Mouse (Mus musculus): ENCODE results near the gene Ssc4d. TPM values are rescaled to one million over a fixed set of nuclear protein-coding genes. Genes with fewer than 3 reads are reported as not detected.
A peak's percentile ranks its signal among the peaks of the same experiment; 100 is the strongest.

Gene Ssc4d
- polyA plus RNA-seq, 1 experiment from 2014 or later: 1.0 TPM

DNA sequence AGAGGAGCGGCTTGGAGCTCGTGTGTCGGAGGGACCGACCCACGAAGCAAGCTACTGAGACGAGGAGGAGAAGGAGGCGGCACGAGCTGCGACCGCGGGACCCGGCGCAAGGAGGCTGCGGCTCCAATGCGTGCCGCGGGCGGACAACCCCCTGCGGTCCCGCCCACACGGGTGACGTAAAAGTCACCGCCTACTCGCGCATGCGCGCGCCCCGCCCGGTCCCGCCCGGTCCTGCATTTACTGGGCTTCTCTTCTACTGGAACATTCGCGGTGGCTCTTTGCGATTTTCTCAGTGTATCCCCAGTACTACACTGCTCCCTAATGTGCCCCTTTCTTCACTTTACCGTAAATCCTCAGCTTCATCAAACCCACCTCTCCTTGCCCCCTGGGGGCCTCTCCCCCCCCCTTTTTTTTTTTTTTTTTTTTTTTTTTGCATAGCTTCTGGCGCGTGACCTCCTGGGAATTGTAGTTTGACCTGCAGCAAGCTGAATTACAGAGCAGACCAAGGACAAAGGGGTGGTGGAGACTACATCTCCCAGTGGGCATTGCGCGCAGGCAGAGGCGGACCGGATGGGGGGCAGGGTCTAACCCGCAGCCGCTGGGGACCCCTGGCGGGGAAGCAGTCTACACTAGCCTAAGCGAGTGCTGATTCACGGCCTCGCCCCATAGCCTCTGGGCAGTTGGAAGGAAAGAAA, 39.7 kb downstream of the Ssc4d start, which contains the start of gene Ywhag:
TSS of gene Ywhag (minus strand) at position 136 of the 695 bp plus-strand sequence.
- Histone ChIP-seq H3K27ac (peak within 1 kb of the TSS; percentile 99), H3K36me3 (peaks cover 26% of the 10 kb centered on the region), H3K4me1 (replicated peaks) (peaks cover 40% of the 10 kb centered on the region), H3K9ac (replicated peaks) (peak within 1 kb of the TSS; percentile 98), H3K9me3 (no peaks in the 10 kb centered on the region), H3K4me2 (replicated peaks) (peak within 1 kb of the TSS; percentile 67), H3K4me3 (replicated peaks) (peak within 1 kb of the TSS; percentile 92), H3K27me3 (no peaks in the 10 kb centered on the region)
- ATAC-seq: peak; percentile 97
- under 1% methylated on average over 48 of the region's 48 CpGs for WGBS

DNA sequence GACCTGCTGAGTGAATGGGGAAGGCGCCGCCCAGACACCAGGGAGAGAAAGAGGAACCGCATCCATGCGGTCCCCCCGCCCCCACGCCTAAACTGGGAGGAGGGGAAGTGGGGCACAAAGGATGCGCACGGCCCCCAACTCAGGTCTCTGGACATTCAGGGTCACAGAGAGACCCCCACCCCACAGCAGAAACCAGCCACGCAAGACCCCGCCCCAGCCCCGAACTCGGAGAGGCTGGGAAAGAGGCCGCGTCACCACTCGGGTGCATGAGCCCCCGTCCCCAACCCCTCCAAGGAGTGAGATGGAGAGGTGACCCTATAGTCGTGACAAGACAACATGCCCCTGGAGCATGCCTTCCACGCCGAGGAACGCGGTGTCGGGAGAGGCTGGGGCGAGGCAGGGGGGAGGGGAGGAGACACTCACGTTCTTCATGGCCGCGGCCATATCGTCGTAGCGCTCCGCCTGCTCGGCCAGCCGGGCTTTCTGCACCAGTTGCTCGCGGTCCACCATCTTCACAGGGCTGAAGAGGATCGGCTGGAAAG, 40.4 kb downstream of the Ssc4d start:
- WGBS: 2% methylated on average over 33 of the region's 35 CpGs

DNA sequence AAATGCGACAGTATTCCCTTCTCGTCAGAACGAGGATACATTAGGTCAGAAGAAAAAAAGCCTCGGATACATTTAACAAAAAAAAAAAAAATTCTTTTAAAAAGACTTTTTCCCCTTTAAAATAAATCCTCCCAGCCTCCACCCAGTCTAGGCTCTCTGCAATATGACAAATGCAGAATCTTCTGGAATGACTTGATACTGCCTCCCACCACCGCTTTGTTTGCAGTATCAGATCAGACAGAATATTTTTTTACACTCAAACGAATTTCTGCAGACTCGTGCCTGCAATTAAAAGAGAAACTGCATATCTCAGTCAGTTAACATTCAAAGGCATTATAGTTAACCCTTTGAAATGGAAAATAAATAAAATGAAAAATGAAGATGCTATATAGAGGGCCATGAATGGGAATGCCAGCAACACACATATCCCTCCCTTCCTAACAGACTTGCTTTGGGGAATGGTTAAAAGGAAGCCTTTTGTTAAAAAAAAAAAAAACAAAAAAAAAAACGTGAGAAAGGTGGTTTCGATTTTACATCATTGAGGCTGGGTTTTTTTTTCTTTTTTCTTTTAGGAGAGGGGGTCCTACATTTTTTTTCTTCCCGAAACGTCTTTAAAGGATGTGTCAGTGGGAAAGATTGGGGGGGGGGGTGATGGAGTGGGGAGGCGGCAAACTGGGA, 41.0 kb downstream of the Ssc4d start:
- Histone ChIP-seq H3K4me1 (replicated peaks) (peaks cover 51% of the 10 kb centered on the region), H3K4me3 (replicated peaks) (peak overlapping the region; percentile 92), H3K36me3 (peaks cover 38% of the 10 kb centered on the region), H3K9me3 (no peaks in the 10 kb centered on the region), H3K4me2 (replicated peaks) (peak overlapping the region; percentile 67), H3K27me3 (no peaks in the 10 kb centered on the region), H3K27ac (peak overlapping the region; percentile 99), H3K9ac (replicated peaks) (peak overlapping the region; percentile 98)
- WGBS: 13% methylated on average over 12 of the region's 12 CpGs
- no peak for ATAC-seq

More for the DNA sequence above, 40.4 kb downstream of the Ssc4d start:
- ATAC-seq: peak; percentile 76
- Histone ChIP-seq H3K4me3 (replicated peaks) (peak overlapping the region; percentile 92), H3K9me3 (no peaks in the 10 kb centered on the region), H3K4me1 (replicated peaks) (peaks cover 46% of the 10 kb centered on the region), H3K27ac (peak overlapping the region; percentile 99), H3K4me2 (replicated peaks) (peak overlapping the region; percentile 67), H3K27me3 (no peaks in the 10 kb centered on the region), H3K9ac (replicated peaks) (peak overlapping the region; percentile 98), H3K36me3 (peaks cover 33% of the 10 kb centered on the region)

DNA sequence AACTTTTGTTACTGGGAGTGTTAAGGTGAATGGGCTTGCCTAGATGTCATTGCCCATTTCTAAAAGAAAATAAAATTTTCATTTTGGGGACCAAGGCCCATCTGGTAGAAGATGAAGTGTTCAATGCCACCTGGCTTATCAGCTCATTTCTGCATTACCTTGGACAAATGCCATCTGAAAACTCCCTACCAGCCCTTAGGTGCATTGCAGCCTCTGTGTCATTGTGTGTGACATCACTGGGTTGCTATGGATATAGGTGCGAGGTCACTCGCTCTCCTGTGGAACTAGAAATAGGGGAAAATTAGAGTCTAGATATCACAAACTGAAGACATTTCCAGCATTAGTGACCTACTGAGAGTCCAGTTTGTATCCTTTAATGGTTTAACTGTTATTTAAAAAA, 42.0 kb downstream of the Ssc4d start:
- Histone ChIP-seq H3K4me1 (replicated peaks) (peaks cover 58% of the 10 kb centered on the region), H3K9ac (replicated peaks) (peak overlapping the region; percentile 49), H3K36me3 (peaks cover 47% of the 10 kb centered on the region), H3K9me3 (no peaks in the 10 kb centered on the region), H3K27ac (no peak overlapping the region), H3K4me3 (replicated peaks) (peak overlapping the region; percentile 92), H3K27me3 (no peaks in the 10 kb centered on the region), H3K4me2 (replicated peaks) (peak overlapping the region; percentile 67)
- 70% methylated on average over 2 of the region's 2 CpGs for WGBS
- ATAC-seq: no peak

DNA sequence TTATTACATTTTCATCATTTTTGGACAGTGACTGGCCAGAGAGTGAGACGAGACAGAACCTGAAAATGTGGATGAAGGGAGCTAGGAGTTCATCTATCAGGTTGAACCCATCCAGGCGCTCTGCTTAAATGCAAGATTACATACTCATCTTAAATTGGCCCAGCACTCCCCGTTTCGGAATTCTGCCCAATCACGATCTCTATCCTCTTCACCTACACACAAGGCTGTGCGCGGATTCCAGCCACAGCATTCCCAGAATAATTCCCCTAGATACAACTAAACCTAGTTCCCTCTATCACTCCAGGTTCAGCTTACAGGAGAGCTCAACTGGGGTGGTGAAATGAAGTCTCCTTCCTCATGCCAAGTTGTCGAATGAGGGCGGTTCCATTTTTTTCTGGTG, 42.8 kb downstream of the Ssc4d start:
- 93% methylated on average over 9 of the region's 9 CpGs for WGBS
- no peak for ATAC-seq

DNA sequence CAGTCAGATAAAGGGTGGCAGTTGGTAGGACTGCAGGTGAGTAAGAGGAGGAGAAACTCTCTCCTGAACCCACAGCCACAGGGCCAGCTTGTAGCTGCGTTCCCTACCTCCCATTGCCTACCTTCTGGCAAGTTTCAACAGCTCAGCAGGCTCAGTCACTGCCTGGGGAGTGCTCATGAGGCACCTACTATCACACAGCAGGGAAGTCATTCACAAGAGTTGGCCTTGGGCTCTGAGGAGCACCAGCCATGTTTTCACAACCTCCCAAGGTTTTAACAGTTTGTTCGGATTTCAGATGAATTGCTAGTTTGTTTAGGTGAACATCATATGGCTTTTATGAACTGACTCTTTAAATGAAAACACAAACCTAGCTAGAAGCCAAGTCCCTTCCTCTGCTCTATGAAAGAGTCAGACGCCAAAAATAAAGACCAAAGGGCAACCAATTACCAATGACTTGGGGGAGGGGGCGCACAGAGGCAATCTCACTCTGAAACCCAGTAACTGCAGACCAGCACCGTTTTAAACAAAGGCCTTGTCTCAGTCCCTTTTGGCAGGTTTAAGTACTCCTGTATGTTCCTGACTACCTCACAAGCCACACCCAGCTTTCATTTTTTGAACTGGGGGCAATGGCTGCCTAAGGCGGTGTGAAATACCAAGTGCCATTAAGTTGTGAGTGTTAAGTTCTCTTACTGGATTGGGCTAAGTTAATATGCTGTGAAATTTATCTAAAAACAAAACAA, 44.5 kb downstream of the Ssc4d start:
- Histone ChIP-seq H3K4me1 (replicated peaks) (peaks cover 72% of the 10 kb centered on the region), H3K36me3 (peaks cover 66% of the 10 kb centered on the region), H3K9ac (replicated peaks) (no peak overlapping the region), H3K9me3 (no peaks in the 10 kb centered on the region), H3K4me3 (replicated peaks) (no peak overlapping the region), H3K27ac (no peak overlapping the region), H3K27me3 (no peaks in the 10 kb centered on the region), H3K4me2 (replicated peaks) (no peak overlapping the region)
- WGBS: 81% methylated on average over 6 of the region's 6 CpGs
- ATAC-seq: no peak

More for the DNA sequence above, 42.8 kb downstream of the Ssc4d start:
- Histone ChIP-seq H3K36me3 (peaks cover 55% of the 10 kb centered on the region), H3K4me3 (replicated peaks) (peak overlapping the region; percentile 92), H3K4me1 (replicated peaks) (peaks cover 66% of the 10 kb centered on the region), H3K27me3 (no peaks in the 10 kb centered on the region), H3K4me2 (replicated peaks) (peak overlapping the region; percentile 67), H3K9ac (replicated peaks) (peak overlapping the region; percentile 17; the same call in 1 of the 2 replicates), H3K27ac (no peak overlapping the region), H3K9me3 (no peaks in the 10 kb centered on the region)

DNA sequence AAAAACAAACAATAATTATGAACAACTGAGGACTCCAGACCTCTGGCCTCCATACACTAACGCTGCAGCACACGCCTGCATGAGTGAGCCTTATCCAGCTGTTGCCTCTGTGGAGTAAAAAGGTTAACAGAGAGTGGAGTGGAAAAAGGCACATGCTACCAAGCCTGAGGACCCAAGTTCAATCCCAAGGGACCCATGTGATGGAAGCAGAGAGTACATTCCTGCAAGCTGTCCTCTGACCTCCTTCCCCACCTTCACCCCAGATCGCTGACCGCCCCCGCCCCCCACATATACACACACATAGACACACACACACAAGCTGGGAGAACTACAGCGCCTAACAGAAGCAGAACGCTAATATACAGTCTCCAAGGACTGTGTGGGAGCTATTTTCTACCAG, 50.4 kb downstream of the Ssc4d start:
- Histone ChIP-seq H3K4me3 (replicated peaks) (no peak overlapping the region), H3K27ac (no peak overlapping the region), H3K36me3 (peaks cover 83% of the 10 kb centered on the region), H3K9me3 (no peaks in the 10 kb centered on the region), H3K4me2 (replicated peaks) (no peak overlapping the region), H3K27me3 (no peaks in the 10 kb centered on the region), H3K4me1 (replicated peaks) (peaks cover 49% of the 10 kb centered on the region), H3K9ac (replicated peaks) (no peak overlapping the region)
- no peak for ATAC-seq
- WGBS: 95% methylated on average over 7 of the region's 7 CpGs

DNA sequence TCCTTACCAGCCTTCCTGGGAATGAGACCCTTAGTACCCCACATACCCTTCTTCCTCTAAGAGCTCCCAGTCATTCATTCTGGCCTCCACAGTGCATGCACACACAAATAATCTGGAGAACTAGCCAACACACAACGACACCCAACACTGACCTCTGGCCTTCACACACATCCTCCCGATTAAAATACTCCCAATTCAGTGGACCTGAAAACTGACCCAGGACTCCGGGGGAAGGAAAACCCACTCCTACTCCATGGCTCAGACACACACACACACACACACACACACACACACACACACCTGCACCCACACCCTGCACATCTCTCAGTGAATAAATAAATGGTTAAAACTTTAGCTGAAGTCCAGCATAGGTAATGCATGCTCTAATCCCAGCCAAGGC, 54.4 kb downstream of the Ssc4d start:
- peaks cover 18% of the 10 kb centered on the region for H3K4me1 ChIP-seq (replicated peaks)
- H3K9me3 ChIP-seq: no peaks in the 10 kb centered on the region
- WGBS: 95% methylated on average over 3 of the region's 3 CpGs
- H3K36me3 ChIP-seq: peaks cover 87% of the 10 kb centered on the region
- H3K4me2 ChIP-seq (replicated peaks): no peak overlapping the region
- H3K27me3 ChIP-seq: no peaks in the 10 kb centered on the region
- H3K27ac ChIP-seq: no peak overlapping the region
- no peak for ATAC-seq
- no peak overlapping the region for H3K9ac ChIP-seq (replicated peaks)
- no peak overlapping the region for H3K4me3 ChIP-seq (replicated peaks)

DNA sequence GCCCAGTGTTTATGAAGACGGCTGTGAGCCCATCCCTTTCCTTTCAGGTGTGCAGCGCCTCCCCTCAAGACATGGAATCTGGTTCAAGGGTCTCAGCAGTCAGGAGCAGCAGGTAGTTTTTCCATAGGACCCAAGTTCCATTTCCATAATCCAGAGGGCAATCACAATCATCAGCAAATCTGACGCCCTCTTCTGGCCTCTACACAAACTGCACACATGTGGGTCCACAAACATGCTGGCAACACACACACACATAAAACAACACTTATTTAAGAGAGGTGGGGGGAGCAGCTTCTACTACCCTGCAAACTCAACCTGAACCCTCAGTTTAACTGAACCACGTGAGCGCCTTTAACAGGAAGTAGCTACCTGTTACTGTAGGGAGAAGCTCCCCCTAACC, 55.7 kb downstream of the Ssc4d start:
- H3K4me3 ChIP-seq (replicated peaks): no peak overlapping the region
- 93% methylated on average over 5 of the region's 5 CpGs for WGBS
- H3K27ac ChIP-seq: no peak overlapping the region
- H3K27me3 ChIP-seq: no peaks in the 10 kb centered on the region
- H3K4me2 ChIP-seq (replicated peaks): no peak overlapping the region
- H3K36me3 ChIP-seq: peaks cover 93% of the 10 kb centered on the region
- H3K9ac ChIP-seq (replicated peaks): no peak overlapping the region
- ATAC-seq: no peak
- H3K4me1 ChIP-seq (replicated peaks): peaks cover 14% of the 10 kb centered on the region; the same call in 1 of the 2 replicates
- H3K9me3 ChIP-seq: no peaks in the 10 kb centered on the region

DNA sequence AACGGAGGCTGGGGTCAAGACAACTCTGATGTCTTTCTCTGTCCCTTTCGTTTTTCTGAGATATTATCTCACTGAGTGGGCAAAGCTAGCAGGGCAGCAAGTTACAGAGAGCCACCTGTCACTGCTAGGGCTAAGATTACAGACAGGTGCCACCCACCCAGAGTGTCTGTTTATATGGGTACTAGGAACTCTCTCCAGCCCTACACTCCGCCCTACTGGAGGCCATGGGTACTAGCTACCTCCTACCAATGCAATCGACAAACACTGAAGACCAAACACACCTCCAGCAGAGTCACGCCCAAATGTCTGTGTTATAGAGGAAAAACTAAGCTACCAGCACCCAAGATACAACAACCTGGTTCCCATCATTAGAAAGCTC, 56.3 kb downstream of the Ssc4d start:
- peaks cover 95% of the 10 kb centered on the region for H3K36me3 ChIP-seq
- H3K9me3 ChIP-seq: no peaks in the 10 kb centered on the region
- H3K4me3 ChIP-seq (replicated peaks): no peak overlapping the region
- no peak overlapping the region for H3K9ac ChIP-seq (replicated peaks)
- WGBS: 93% methylated on average over 5 of the region's 5 CpGs
- no peaks in the 10 kb centered on the region for H3K27me3 ChIP-seq
- H3K4me1 ChIP-seq (replicated peaks): peaks cover 14% of the 10 kb centered on the region; the same call in 1 of the 2 replicates
- H3K4me2 ChIP-seq (replicated peaks): no peak overlapping the region
- ATAC-seq: 0 out of 2 replicates have a peak, but pooled peaks have one; percentile 43
- H3K27ac ChIP-seq: no peak overlapping the region

DNA sequence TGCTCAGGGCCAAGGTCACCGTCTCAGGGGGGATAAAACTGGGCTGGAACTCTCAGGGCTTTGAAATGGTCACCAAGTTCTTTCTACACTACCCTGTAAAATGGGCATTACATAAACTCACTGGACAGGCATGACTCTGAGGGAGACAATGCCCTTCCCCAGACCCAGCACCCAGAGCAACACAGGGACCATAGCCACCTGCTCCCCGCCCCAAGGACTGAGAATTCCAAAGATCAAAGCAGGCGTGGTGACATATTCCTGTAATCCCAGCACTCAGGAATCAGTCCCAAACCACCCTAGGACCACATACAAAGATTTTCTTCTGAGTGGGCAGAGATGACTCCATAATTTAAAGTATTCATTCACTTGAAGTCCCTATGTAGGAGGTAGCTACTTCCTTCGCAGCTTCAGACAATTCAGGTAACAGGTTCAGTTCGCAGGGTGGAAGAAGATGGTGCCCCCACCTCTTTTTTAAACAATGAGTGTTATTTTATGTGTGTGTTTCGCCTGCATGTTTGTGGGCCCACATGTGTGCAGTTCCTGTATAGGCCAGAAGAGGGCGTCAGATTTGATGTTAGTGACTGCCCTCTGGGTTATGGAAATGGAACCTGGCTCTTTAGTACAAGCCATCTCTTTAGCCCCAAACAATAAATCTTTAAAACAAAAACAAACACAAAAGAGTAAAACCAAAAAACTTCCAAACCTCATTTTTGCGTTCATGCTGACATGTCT, 56.8 kb downstream of the Ssc4d start:
- WGBS: 93% methylated on average over 8 of the region's 8 CpGs
- Histone ChIP-seq H3K9ac (replicated peaks) (no peak overlapping the region), H3K27ac (no peak overlapping the region), H3K36me3 (peaks cover 94% of the 10 kb centered on the region), H3K4me1 (replicated peaks) (peaks cover 16% of the 10 kb centered on the region; the same call in 1 of the 2 replicates), H3K27me3 (no peaks in the 10 kb centered on the region), H3K9me3 (no peaks in the 10 kb centered on the region), H3K4me3 (replicated peaks) (no peak overlapping the region), H3K4me2 (replicated peaks) (no peak overlapping the region)
- no peak for ATAC-seq

Data from midbrain, embryonic 13.5 days (tissue).